Mouse (Mus musculus) neural tube, embryonic 10.5 days (tissue): ENCODE results near the gene Anks1b.

Experiments
- DNase-seq: peaks from one replicate; pipeline ENCODE4 v3.0.0-alpha.2; 2017; ENCODE audit warnings: low spot score; ENCODE audit errors: extremely low spot score

Gene Anks1b

DNA sequence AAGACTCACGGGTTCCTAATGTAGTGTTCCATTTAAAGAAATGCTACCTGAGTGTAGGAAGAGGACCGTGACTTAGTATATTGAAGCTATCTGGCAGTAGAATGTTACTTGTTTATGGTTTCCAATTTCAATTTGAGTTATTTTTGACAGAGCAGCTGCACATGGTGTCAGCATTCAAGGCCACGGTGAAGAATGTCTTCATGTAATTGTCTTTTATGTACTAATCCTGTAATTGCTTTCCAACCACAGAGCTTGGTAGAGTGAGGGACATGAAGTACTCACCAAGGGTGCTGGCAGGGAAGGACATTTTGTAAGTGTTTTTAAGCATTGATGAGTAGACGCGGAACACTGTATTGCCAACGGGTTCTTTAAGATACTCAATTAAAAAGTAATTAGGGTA is 1073.7 kb downstream of the Anks1b start:
- no peak for DNase-seq

GRCm38 (mm10) chr10:90947608-90948373 is 1074.5 kb downstream of the Anks1b start:
- no peak for DNase-seq

DNA sequence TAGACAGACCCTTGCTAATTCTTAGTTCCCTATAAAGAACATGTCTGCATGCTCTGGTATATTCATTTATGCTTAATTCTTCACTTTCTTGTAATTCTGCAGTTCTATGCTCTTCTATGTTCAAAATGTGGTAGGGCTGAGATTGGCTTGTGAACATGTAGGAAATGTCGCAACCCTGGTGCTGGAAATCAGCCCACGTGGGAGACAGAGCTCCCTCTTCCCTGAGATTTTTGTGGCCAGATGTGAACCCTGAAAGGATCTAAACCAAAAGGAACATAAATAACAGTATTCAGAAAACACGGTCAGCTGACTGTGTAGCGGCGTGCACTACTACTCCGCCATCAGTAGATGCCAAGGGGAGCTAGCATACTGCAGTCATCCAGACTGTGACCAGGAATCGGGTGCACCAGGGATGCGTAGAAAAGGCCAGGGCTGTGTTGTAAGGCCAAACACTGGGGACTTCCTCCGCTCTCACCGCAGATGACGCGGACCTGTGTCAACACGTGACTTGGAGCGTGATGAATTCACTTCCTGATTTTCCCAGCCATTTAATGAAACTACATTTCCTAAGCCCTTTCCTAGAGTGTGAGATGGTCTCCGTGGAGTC is 1079.9 kb downstream of the Anks1b start:
- no peak for DNase-seq

DNA sequence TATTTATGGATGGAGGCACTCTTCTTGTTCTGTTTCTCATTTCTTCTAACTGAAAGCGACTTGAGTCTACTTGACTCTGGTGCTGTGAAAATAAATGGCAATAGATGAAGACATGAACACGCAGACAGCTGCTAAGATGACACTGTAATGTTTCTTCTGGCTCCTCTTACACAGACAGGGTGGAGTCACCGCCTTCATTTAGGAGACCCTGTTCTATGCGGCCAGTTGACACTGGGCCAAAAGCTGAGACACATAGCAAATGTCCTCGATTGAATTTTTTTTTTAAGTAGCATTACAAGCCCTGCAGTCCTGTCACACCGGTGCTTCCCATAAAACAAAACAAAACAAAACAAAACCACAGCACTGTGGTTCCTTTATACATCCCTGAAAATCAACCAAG is 1080.5 kb downstream of the Anks1b start:
- DNase-seq, result no peak

DNA sequence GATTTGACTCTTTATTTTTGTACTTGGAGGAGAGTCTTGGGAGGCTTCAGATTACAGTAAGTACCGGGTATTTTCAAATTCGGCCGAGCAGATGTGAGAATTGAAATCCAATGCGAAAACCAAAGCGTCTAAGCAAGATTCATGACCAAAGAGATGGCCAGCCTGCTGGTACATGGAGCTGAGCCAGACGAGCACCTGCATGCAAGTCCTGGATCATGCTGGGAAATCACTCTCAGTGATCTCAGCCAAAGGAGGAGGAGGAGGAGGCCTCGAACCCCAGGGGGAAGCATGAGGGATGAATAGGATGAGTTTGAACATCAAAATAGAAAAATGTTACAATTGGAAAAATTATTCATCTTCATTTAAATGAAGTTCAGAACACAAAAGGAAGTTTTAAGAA is 1087.1 kb downstream of the Anks1b start:
- DNase-seq, result no peak

- no peak for DNase-seq
Measured at GRCm38 (mm10) chr10:90964511-90964910, 1091.2 kb downstream of the Anks1b start.

- DNase-seq, result no peak
Measured at GRCm38 (mm10) chr10:90965671-90966315, 1092.5 kb downstream of the Anks1b start.

DNA sequence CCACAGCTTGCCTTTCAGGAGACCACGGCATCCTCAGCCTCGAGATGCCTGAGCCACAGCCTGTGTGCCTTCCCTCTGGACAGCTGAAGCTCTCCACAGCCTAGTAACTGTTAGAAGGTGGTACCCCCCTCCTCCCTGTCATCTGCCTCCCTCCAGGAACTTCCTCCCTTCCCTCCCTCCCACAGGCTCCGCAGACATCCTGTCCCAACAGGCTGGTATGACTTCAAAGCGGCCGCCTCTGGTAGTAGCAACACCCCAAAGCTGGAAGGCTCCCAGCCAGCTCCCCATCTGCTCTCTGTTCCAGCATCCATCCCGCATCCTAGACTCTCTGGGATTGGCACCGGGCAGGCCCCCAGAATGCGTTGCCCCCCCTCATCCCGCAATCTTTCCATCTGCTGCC is 1093.5 kb downstream of the Anks1b start:
- no peak for DNase-seq

GRCm38 (mm10) chr10:90968247-90968646 is 1094.9 kb downstream of the Anks1b start:
- DNase-seq, result no peak

GRCm38 (mm10) chr10:90969355-90970174 is 1096.3 kb downstream of the Anks1b start:
- DNase-seq, result peak; percentile 52

DNA sequence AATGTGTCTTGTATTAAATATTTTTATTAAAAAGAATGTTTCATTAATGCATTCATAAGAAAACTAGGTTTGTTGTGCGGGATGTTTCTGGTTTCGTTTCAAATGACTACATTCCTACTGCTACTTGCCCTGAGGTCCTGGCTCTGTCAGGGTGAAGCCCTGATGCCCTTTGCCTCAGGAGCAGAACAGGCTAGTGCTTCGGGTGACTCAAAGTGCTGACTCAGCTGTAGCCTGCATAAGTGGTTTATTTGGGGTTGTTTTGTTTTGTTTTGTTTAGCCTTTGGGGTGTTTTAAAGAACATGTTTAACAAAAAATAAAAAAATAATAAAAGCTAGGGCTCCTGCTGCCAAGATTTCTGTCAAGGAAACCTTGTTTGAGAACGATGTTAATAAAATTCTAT is 1097.3 kb downstream of the Anks1b start:
- DNase-seq, result peak; percentile 29

- no peak for DNase-seq
Measured at GRCm38 (mm10) chr10:90974084-90974483, 1100.8 kb downstream of the Anks1b start.

DNA sequence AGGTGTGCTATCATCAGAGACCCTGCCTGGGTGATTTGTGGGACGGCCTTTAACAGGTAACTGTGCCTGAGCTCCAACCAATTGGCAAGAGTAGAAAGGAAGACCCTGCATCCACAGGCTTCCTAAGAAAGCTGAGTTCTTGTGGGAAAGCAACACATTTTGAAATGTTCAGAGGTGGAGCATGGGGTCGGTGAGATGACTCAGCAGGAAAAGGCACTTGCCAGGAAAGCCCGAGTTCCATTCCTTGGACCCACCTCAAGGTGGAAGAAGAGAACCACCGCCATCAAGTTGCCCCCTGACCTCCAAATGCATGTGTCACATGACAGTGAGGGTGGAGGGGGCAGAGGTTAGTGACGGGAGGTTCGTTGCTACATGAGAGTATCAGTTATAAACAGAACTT is 1101.2 kb downstream of the Anks1b start:
- DNase-seq, result no peak

GRCm38 (mm10) chr10:90981811-90982210 is 1108.5 kb downstream of the Anks1b start:
- no peak for DNase-seq

DNA sequence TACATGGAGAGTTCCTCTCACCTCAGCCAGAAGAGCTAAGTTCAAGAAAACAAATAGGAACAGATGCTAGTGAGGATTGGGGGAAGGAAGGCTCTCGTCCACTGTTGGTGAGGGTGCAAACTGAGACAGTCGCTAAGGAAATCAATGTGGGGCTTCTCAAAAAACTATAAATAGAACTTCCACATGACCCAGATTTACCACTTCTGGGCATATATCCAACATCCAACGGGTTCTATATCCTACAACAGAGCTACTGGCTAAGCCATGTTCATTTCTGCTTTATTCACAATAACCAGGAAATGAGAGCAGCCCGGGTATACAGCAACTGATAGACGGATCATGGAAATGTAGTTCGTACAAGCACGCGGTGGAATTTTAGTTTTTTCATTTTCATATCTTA is 1109.7 kb downstream of the Anks1b start:
- no peak for DNase-seq

GRCm38 (mm10) chr10:90990340-90990739 is 1117.0 kb downstream of the Anks1b start:
- no peak for DNase-seq

DNA sequence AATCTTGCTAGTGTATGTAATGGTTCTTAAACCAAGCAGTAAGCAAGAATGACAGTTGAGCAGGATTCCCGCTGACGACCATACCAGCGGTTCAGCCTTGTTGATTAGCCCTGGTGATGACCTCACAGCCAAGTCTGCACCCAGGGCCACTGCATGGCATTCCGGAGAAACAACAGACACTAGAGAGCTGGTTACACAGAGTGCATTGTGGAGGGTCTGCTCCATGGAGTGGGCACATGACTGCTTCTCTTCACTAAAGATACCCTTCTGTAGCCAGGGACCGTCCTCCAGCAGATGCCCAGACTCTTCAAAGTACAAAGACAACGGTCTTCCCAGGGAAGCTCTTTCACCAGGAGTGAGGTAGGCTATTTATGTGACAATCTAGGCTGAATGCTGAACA is 1118.9 kb downstream of the Anks1b start:
- DNase-seq, result no peak

- no peak for DNase-seq
Measured at GRCm38 (mm10) chr10:90993869-90994268, 1120.6 kb downstream of the Anks1b start.

- no peak for DNase-seq
Measured at GRCm38 (mm10) chr10:90999899-91000298, 1126.6 kb downstream of the Anks1b start.

- no peak for DNase-seq
Measured at GRCm38 (mm10) chr10:91001421-91001820, 1128.1 kb downstream of the Anks1b start.

DNA sequence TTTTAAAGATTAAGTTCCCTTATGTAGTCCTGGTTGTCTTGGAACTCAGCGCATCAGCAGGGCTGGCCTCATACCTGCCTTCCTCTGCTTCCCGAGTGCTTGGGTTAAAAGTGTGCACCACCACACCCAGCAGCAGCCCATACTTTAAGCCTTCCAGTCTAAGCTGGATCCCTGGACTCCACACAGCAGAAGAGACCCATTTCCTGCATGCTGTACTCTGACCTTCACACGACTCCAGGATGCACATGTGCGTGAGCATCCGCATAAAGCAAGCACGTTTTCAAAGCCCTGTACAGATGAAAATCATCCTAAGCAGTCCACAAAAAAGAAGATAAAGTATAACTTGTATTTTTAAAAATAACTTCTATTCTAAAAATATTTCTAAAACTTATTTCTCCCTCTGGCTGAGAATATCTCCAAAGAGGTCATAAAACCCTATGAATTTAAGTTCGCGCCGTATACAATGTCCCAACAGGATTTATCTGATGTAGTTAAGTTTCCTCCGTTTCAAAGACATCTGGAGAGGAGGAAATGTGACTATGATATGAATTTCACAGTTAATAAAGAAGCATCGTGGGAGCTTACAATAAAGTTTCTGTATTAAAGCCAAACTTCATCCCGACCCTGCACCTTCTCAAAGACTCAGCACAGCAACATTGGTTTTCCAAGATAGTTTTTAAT is 1132.7 kb downstream of the Anks1b start:
- DNase-seq, result no peak
